Comparison of ENCODE assay signal across 10 mouse cellular contexts in the genomic region with DNA sequence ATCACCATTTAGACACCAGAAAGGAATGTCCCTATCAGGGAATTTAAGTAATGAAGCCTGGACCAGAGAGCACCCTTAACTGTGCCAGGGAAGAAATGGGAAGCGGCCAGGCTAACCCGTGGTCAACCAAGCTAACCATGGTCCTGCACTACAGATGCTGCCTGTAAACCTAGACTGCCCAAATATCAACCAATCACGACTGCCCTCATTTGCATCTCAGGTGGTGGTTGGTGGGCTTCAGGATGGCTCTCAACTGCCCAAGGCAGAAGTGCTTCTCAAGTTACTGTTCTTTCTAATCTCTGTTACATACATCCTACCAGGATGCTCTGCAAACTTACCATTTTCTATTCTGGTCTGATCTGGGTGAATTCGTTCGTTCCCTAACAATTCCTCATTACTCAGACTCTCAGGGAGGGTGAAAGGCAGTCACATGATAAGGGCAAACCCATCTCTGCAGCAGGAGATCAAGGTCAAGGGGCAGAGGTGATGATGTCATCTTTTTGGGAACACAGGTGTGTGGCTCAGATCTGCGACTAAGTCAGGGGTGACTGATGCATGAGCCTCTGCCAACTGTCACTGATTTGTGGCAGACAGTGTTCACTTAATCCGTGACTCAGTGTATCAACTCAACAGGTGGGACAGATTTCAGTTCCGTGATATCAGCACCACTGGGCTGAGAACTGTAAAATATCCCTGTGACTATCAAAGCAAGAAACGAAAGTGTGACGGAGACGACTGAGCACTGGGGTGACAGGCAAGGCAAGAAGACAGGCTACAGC. TPM values are rescaled to one million over a fixed set of nuclear protein-coding genes. Genes with fewer than 3 reads are reported as not detected.
A peak's percentile ranks its signal among the peaks of the same experiment; 100 is the strongest.
DNase-seq lines count a peak whose midpoint lies in the region; ATAC-seq and TF ChIP-seq lines count a peak whose summit lies in the region.
"Had no signal": no experiment of that assay in that cellular context is flagged by ENCODE, and none has a peak within 500 bp of the region (broad histone marks: within the 10 kb centered on the region; RNA-seq: fewer than 3 reads in every experiment).

No protein-coding gene starts in this region.

- H3K9ac ChIP-seq in stomach, postnatal 0 days (ENCODE audit: low read length), result no peak overlapping the region
- H3K9ac ChIP-seq: liver, embryonic 14.5 days had no signal

- no peak for TF ChIP-seq CTCF in stomach, postnatal 0 days (IDR thresholded peaks at IDR 0.05; ENCODE audit: low read depth)

- H3K4me3 ChIP-seq in heart, embryonic 10.5 days, result no peak overlapping the region
- H3K4me3 ChIP-seq in megakaryocyte, embryonic 14.5 days (replicated peaks), result peak overlapping the region; percentile 4
- H3K4me3 ChIP-seq in stomach, postnatal 0 days (ENCODE audit: low read depth, low read length), result no peak overlapping the region

- no peaks in the 10 kb centered on the region for H3K9me3 ChIP-seq in heart, embryonic 10.5 days
- H3K9me3 ChIP-seq in megakaryocyte, embryonic 14.5 days, result no peaks in the 10 kb centered on the region
- no peaks in the 10 kb centered on the region for H3K9me3 ChIP-seq in stomach, postnatal 0 days (ENCODE audit: control insufficient read depth, low read length)

- peak; percentile 85 for DNase-seq in heart, embryonic 10.5 days (ENCODE audit: low spot score)
- DNase-seq in heart, postnatal 36 days, result no peak
- peak; percentile 24 for DNase-seq in heart, postnatal 4 days
- no peak for DNase-seq in stomach, postnatal 0 days (ENCODE audit: low spot score)
- DNase-seq in gastrocnemius, postnatal 25 days, result no peak

- no peak overlapping the region for H3K27ac ChIP-seq in heart, embryonic 10.5 days
- H3K27ac ChIP-seq in stomach, postnatal 0 days (replicated peaks), result peak overlapping the region; percentile 46
- H3K27ac ChIP-seq: liver, embryonic 14.5 days had no signal

- TF ChIP-seq EP300 in stomach, postnatal 0 days (optimal IDR thresholded peaks at IDR 0.05), result no peak

- intact Hi-C loops in heart, postnatal 36 days (cut with DNase I), result no loop called here

- WGBS in heart, embryonic 10.5 days, result 26% methylated on average over 11 of the region's 11 CpGs
- 32% methylated on average over 11 of the region's 11 CpGs for WGBS in stomach, postnatal 0 days

- no peak for ATAC-seq in megakaryocyte, adult 5-6 weeks (ENCODE audit: poor library complexity, severe bottlenecking)
- 0 out of 2 replicates have a peak, but pooled peaks have one; percentile 8 for ATAC-seq in stomach, postnatal 0 days (ENCODE audit: low FRiP score, low TSS enrichment)
- ATAC-seq in cerebellum, adult (ENCODE audit: insufficient number of reproducible peaks, low FRiP score, low TSS enrichment), result no peak
- ATAC-seq: CD4-positive, CD25-positive, alpha-beta regulatory T cell, adult 4 months had no signal

- no peaks in the 10 kb centered on the region for H3K36me3 ChIP-seq in heart, embryonic 10.5 days
- H3K36me3 ChIP-seq in megakaryocyte, embryonic 14.5 days (replicated peaks; ENCODE audit: low read length), result no peaks in the 10 kb centered on the region
- no peaks in the 10 kb centered on the region for H3K36me3 ChIP-seq in stomach, postnatal 0 days (ENCODE audit: control insufficient read depth, insufficient read depth, low read length)

- H3K27me3 ChIP-seq in heart, embryonic 10.5 days (ENCODE audit: insufficient read depth, poor library complexity, severe bottlenecking), result no peaks in the 10 kb centered on the region
- H3K27me3 ChIP-seq in megakaryocyte, embryonic 14.5 days (replicated peaks), result peaks cover 14% of the 10 kb centered on the region
- no peaks in the 10 kb centered on the region for H3K27me3 ChIP-seq in stomach, postnatal 0 days (ENCODE audit: control insufficient read depth, insufficient read depth, low read length)

- no peak overlapping the region for H3K4me2 ChIP-seq in stomach, postnatal 0 days (replicated peaks; ENCODE audit: low read depth)

- peaks cover 31% of the 10 kb centered on the region for H3K4me1 ChIP-seq in heart, embryonic 10.5 days
- H3K4me1 ChIP-seq in megakaryocyte, embryonic 14.5 days, result peaks cover 31% of the 10 kb centered on the region
- no peaks in the 10 kb centered on the region; the same call in 1 of the 2 replicates for H3K4me1 ChIP-seq in stomach, postnatal 0 days (replicated peaks; ENCODE audit: control insufficient read depth, insufficient read depth)

RNA-seq across cellular contexts. Expression of a gene that starts 12.9 kb away (rescaled TPM):
- 2.3 and 5.9 TPM in 2 replicates for polyA plus RNA-seq in heart, embryonic 10.5 days (2016; fragmentation: Nextera tagmentation; extraction: Ambion mirVana)
- under 1 TPM; 0.38 to 0.61 TPM for total RNA-seq in heart, postnatal 36 days (2021)
- polyA plus RNA-seq in megakaryocyte, embryonic 14.5 days (2012; ENCODE audit: insufficient read depth, low replicate concordance), result 2.6 TPM in 1 of 2 replicates, not detected in the other
- 1.4 and 4.3 TPM in 2 replicates for total RNA-seq in megakaryocyte, adult 5-6 weeks (2015)
- total RNA-seq in megakaryocyte, adult 5-6 weeks (2017), result 3.9 and 5.6 TPM in 2 replicates
- total RNA-seq in heart, postnatal 4 days (2021), result under 1 TPM; 0.52 to 0.65 TPM
- polyA plus RNA-seq in stomach, postnatal 0 days (2015; fragmentation: Nextera tagmentation; extraction: Ambion mirVana), result 60.4 and 61.6 TPM in 2 replicates
- total RNA-seq in gastrocnemius, postnatal 25 days (2021), result under 1 TPM; 0.20 to 0.27 TPM

Comparison
In these comparisons a context has a peak if more than half of its experiments do, and no peak if none do; other contexts are left out.
1. DNase-seq: peak in heart, embryonic 10.5 days (single experiment) and heart, postnatal 4 days (single experiment); none in heart, postnatal 36 days (0 of 2), stomach, postnatal 0 days (single experiment) and gastrocnemius, postnatal 25 days (single experiment).